Mouse (Mus musculus): ENCODE measurements around the gene Slc16a10. TPM values are rescaled to one million over a fixed set of nuclear protein-coding genes. Genes with fewer than 3 reads are reported as not detected.
A peak's percentile ranks its signal among the peaks of the same experiment; 100 is the strongest.

Slc16a10 gene
- polyA plus RNA-seq, 1 experiment from 2014 or later: 9.2 TPM

GRCm38 (mm10) chr10:40177323-40177962 is 35.4 kb upstream of the Slc16a10 start:
- peak; percentile 28; the same call in 1 of the 2 replicates for ATAC-seq (ENCODE audit: insufficient number of reproducible peaks, insufficient read depth, low FRiP score, low read depth)
- Histone ChIP-seq H3K27me3 (ENCODE audit: control insufficient read depth, insufficient read depth, low read length) (no peaks in the 10 kb centered on the region), H3K9me3 (ENCODE audit: control insufficient read depth, low read depth, low read length) (no peaks in the 10 kb centered on the region), H3K9ac (replicated peaks; ENCODE audit: low read depth, low read length) (no peak overlapping the region), H3K27ac (ENCODE audit: low read length) (no peak overlapping the region), H3K36me3 (ENCODE audit: control insufficient read depth, insufficient read depth, low read length) (no peaks in the 10 kb centered on the region), H3K4me1 (ENCODE audit: control insufficient read depth, insufficient read depth, low read length) (no peaks in the 10 kb centered on the region), H3K4me2 (replicated peaks; ENCODE audit: low read depth, low read length) (no peak overlapping the region), H3K4me3 (ENCODE audit: low read depth, low read length) (no peak overlapping the region)
- 35% methylated on average over 6 of the region's 6 CpGs for WGBS

GRCm38 (mm10) chr10:40172136-40172535 is 30.1 kb upstream of the Slc16a10 start:
- no peaks in the 10 kb centered on the region for H3K27me3 ChIP-seq (ENCODE audit: control insufficient read depth, insufficient read depth, low read length)
- no peak overlapping the region for H3K9ac ChIP-seq (replicated peaks; ENCODE audit: low read depth, low read length)
- no peak overlapping the region for H3K27ac ChIP-seq (ENCODE audit: low read length)
- no peaks in the 10 kb centered on the region for H3K9me3 ChIP-seq (ENCODE audit: control insufficient read depth, low read depth, low read length)
- H3K4me1 ChIP-seq (ENCODE audit: control insufficient read depth, insufficient read depth, low read length): no peaks in the 10 kb centered on the region
- no peaks in the 10 kb centered on the region for H3K36me3 ChIP-seq (ENCODE audit: control insufficient read depth, insufficient read depth, low read length)
- H3K4me3 ChIP-seq (ENCODE audit: low read depth, low read length): no peak overlapping the region
- ATAC-seq (ENCODE audit: insufficient number of reproducible peaks, insufficient read depth, low FRiP score, low read depth): no peak
- H3K4me2 ChIP-seq (replicated peaks; ENCODE audit: low read depth, low read length): no peak overlapping the region
- WGBS: 87% methylated on average over 6 of the region's 6 CpGs

DNA sequence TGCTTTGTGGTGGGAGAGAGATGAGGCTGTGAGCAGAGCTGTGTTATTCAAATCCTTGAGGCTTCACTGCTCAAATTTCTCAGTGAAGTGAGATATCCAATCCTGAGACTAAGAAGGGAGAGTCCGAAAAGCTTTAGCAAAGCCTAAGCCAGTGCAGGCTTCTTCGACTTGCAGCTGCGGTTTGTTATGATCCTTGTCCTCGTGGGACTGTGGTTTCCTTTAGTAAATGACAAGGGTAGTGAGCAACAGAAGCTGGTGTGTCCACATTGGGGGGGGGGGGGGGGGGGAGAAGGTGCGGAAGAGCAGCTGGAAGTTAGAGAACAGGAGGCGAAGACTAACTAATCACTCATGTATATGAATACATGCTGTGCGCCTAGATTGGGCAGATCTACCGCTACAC is 29.2 kb upstream of the Slc16a10 start:
- Histone ChIP-seq H3K4me1 (ENCODE audit: control insufficient read depth, insufficient read depth, low read length) (no peaks in the 10 kb centered on the region), H3K9ac (replicated peaks; ENCODE audit: low read depth, low read length) (no peak overlapping the region), H3K36me3 (ENCODE audit: control insufficient read depth, insufficient read depth, low read length) (no peaks in the 10 kb centered on the region), H3K4me3 (ENCODE audit: low read depth, low read length) (no peak overlapping the region), H3K27ac (ENCODE audit: low read length) (no peak overlapping the region), H3K4me2 (replicated peaks; ENCODE audit: low read depth, low read length) (no peak overlapping the region), H3K9me3 (ENCODE audit: control insufficient read depth, low read depth, low read length) (no peaks in the 10 kb centered on the region), H3K27me3 (ENCODE audit: control insufficient read depth, insufficient read depth, low read length) (no peaks in the 10 kb centered on the region)
- 67% methylated on average over 7 of the region's 8 CpGs for WGBS
- ATAC-seq (ENCODE audit: insufficient number of reproducible peaks, insufficient read depth, low FRiP score, low read depth): no peak

- Histone ChIP-seq H3K27me3 (ENCODE audit: control insufficient read depth, insufficient read depth, low read length) (no peaks in the 10 kb centered on the region), H3K4me3 (ENCODE audit: low read depth, low read length) (no peak overlapping the region), H3K4me2 (replicated peaks; ENCODE audit: low read depth, low read length) (no peak overlapping the region), H3K9ac (replicated peaks; ENCODE audit: low read depth, low read length) (no peak overlapping the region), H3K4me1 (ENCODE audit: control insufficient read depth, insufficient read depth, low read length) (no peaks in the 10 kb centered on the region), H3K27ac (ENCODE audit: low read length) (no peak overlapping the region), H3K9me3 (ENCODE audit: control insufficient read depth, low read depth, low read length) (no peaks in the 10 kb centered on the region), H3K36me3 (ENCODE audit: control insufficient read depth, insufficient read depth, low read length) (no peaks in the 10 kb centered on the region)
- no peak for ATAC-seq (ENCODE audit: insufficient number of reproducible peaks, insufficient read depth, low FRiP score, low read depth)
- 93% methylated on average over 4 of the region's 4 CpGs for WGBS
Measured at GRCm38 (mm10) chr10:40170141-40170558, 28.1 kb upstream of the Slc16a10 start.

DNA sequence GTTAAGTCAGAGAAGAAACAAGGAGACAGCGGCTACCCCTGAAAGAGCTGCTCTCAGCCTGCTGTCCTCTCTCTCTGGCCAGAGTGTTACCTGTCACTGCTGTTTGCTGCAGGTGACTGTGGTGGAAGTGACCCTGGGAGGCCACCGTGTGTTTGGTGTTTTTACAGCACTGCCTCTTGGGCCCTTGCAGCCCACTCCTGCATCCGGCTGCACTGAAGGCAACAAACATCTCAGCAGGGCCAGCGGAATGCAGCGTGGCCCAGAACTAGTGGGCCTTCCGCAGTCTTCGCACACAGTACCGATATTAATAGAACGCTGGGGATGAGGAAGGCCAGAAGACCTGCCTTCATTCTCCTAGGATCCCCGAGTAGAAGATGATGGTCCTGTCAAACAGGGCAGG is 27.5 kb upstream of the Slc16a10 start:
- no peaks in the 10 kb centered on the region for H3K4me1 ChIP-seq (ENCODE audit: control insufficient read depth, insufficient read depth, low read length)
- H3K9me3 ChIP-seq (ENCODE audit: control insufficient read depth, low read depth, low read length): no peaks in the 10 kb centered on the region
- no peaks in the 10 kb centered on the region for H3K36me3 ChIP-seq (ENCODE audit: control insufficient read depth, insufficient read depth, low read length)
- H3K4me2 ChIP-seq (replicated peaks; ENCODE audit: low read depth, low read length): no peak overlapping the region
- ATAC-seq (ENCODE audit: insufficient number of reproducible peaks, insufficient read depth, low FRiP score, low read depth): no peak
- no peak overlapping the region for H3K9ac ChIP-seq (replicated peaks; ENCODE audit: low read depth, low read length)
- no peaks in the 10 kb centered on the region for H3K27me3 ChIP-seq (ENCODE audit: control insufficient read depth, insufficient read depth, low read length)
- no peak overlapping the region for H3K27ac ChIP-seq (ENCODE audit: low read length)
- 81% methylated on average over 10 of the region's 10 CpGs for WGBS
- H3K4me3 ChIP-seq (ENCODE audit: low read depth, low read length): no peak overlapping the region

GRCm38 (mm10) chr10:40169088-40169487 is 27.0 kb upstream of the Slc16a10 start:
- H3K4me2 ChIP-seq (replicated peaks; ENCODE audit: low read depth, low read length): no peak overlapping the region
- WGBS: 82% methylated on average over 7 of the region's 7 CpGs

GRCm38 (mm10) chr10:40164421-40165386 is 22.6 kb upstream of the Slc16a10 start:
- WGBS: 83% methylated on average over 27 of the region's 27 CpGs
- no peak overlapping the region for H3K4me3 ChIP-seq (ENCODE audit: low read depth, low read length)
- H3K4me1 ChIP-seq (ENCODE audit: control insufficient read depth, insufficient read depth, low read length): no peaks in the 10 kb centered on the region
- H3K9me3 ChIP-seq (ENCODE audit: control insufficient read depth, low read depth, low read length): no peaks in the 10 kb centered on the region
- no peak overlapping the region for H3K4me2 ChIP-seq (replicated peaks; ENCODE audit: low read depth, low read length)
- H3K27me3 ChIP-seq (ENCODE audit: control insufficient read depth, insufficient read depth, low read length): no peaks in the 10 kb centered on the region
- no peak overlapping the region for H3K27ac ChIP-seq (ENCODE audit: low read length)
- H3K36me3 ChIP-seq (ENCODE audit: control insufficient read depth, insufficient read depth, low read length): no peaks in the 10 kb centered on the region
- H3K9ac ChIP-seq (replicated peaks; ENCODE audit: low read depth, low read length): no peak overlapping the region
- ATAC-seq (ENCODE audit: insufficient number of reproducible peaks, insufficient read depth, low FRiP score, low read depth): no peak

More at GRCm38 (mm10) chr10:40169088-40169487, 27.0 kb upstream of the Slc16a10 start:
- H3K4me1 ChIP-seq (ENCODE audit: control insufficient read depth, insufficient read depth, low read length): no peaks in the 10 kb centered on the region
- H3K27me3 ChIP-seq (ENCODE audit: control insufficient read depth, insufficient read depth, low read length): no peaks in the 10 kb centered on the region
- H3K9me3 ChIP-seq (ENCODE audit: control insufficient read depth, low read depth, low read length): no peaks in the 10 kb centered on the region
- H3K36me3 ChIP-seq (ENCODE audit: control insufficient read depth, insufficient read depth, low read length): no peaks in the 10 kb centered on the region
- H3K27ac ChIP-seq (ENCODE audit: low read length): no peak overlapping the region
- no peak for ATAC-seq (ENCODE audit: insufficient number of reproducible peaks, insufficient read depth, low FRiP score, low read depth)
- no peak overlapping the region for H3K9ac ChIP-seq (replicated peaks; ENCODE audit: low read depth, low read length)
- no peak overlapping the region for H3K4me3 ChIP-seq (ENCODE audit: low read depth, low read length)

GRCm38 (mm10) chr10:40163914-40164313 is 21.9 kb upstream of the Slc16a10 start:
- 77% methylated on average over 13 of the region's 13 CpGs for WGBS
- Histone ChIP-seq H3K27ac (ENCODE audit: low read length) (no peak overlapping the region), H3K4me3 (ENCODE audit: low read depth, low read length) (no peak overlapping the region), H3K9ac (replicated peaks; ENCODE audit: low read depth, low read length) (no peak overlapping the region), H3K9me3 (ENCODE audit: control insufficient read depth, low read depth, low read length) (no peaks in the 10 kb centered on the region), H3K36me3 (ENCODE audit: control insufficient read depth, insufficient read depth, low read length) (no peaks in the 10 kb centered on the region), H3K4me2 (replicated peaks; ENCODE audit: low read depth, low read length) (no peak overlapping the region), H3K27me3 (ENCODE audit: control insufficient read depth, insufficient read depth, low read length) (no peaks in the 10 kb centered on the region), H3K4me1 (ENCODE audit: control insufficient read depth, insufficient read depth, low read length) (no peaks in the 10 kb centered on the region)
- no peak for ATAC-seq (ENCODE audit: insufficient number of reproducible peaks, insufficient read depth, low FRiP score, low read depth)
